Mouse (Mus musculus) lung, postnatal 0 days (tissue): ENCODE results near the gene Dynlt1b. TPM values are rescaled to one million over a fixed set of nuclear protein-coding genes. Genes with fewer than 3 reads are reported as not detected.
"Not testable (repeated sequence)": the region's sequence is repeated elsewhere in the genome, so short reads cannot be mapped to it uniquely, and the experiment has no call there.

ENCODE experiments used
- ATAC-seq: fragments of 200-750 bp; cut with Nextera tagmentation; 2 replicates; pipeline ENCODE4 v1.8.0; 2017; ENCODE audit warnings: moderate library complexity
- DNase-seq: peaks from one replicate; pipeline ENCODE4 v3.0.0-alpha.2; 2016; ENCODE audit warnings: low spot score
- H3K27ac ChIP-seq: fragments of 300-500 bp; sonication (generic); 2 replicates; pipeline ENCODE4 v1.5.1; 2014; ENCODE audit warnings: antibody characterized with exemption, mild to moderate bottlenecking, low read length, mixed read lengths
- H3K27me3 ChIP-seq: fragments of 300-500 bp; sonication (generic); replicated peaks from 2 replicates; pipeline ENCODE4 v1.6.1; 2014; ENCODE audit warnings: low read length, mixed read lengths; ENCODE audit not compliant: insufficient read depth
- H3K36me3 ChIP-seq: fragments of 300-500 bp; sonication (generic); 2 replicates; pipeline ENCODE4 v1.6.1; 2014; ENCODE audit warnings: low read length, mixed read lengths; ENCODE audit not compliant: insufficient read depth
- H3K4me1 ChIP-seq: fragments of 300-500 bp; sonication (generic); 2 replicates; pipeline ENCODE4 v1.6.1; 2014; ENCODE audit warnings: antibody characterized with exemption, low read depth, low read length, mixed read lengths; ENCODE audit not compliant: insufficient read depth
- H3K4me2 ChIP-seq: fragments of 300-500 bp; sonication (generic); replicated peaks from 2 replicates; pipeline ENCODE4 v1.6.1; 2014; ENCODE audit warnings: low read depth, mild to moderate bottlenecking, low read length, moderate library complexity, mixed read lengths
- H3K4me3 ChIP-seq: fragments of 300-500 bp; sonication (generic); 2 replicates; pipeline ENCODE4 v1.5.1; 2014; ENCODE audit warnings: low read depth, low read length
- H3K9ac ChIP-seq: fragments of 300-500 bp; sonication (generic); replicated peaks from 2 replicates; pipeline ENCODE4 v1.6.1; 2014; ENCODE audit warnings: low read depth, mild to moderate bottlenecking
- H3K9me3 ChIP-seq: fragments of 300-500 bp; sonication (generic); 2 replicates; pipeline ENCODE4 v1.6.1; 2016; ENCODE audit warnings: low read length, mixed read lengths
- whole genome bisulfite sequencing: fragments of 180-500 bp; shearing (Covaris S2); extraction: QIAGEN DNeasy Blood & Tissue Kit; methylation state at CpG from one replicate; pipeline ENCODE4 v1.1.7; 2014; 5-methylcytosine and 5-hydroxymethylcytosine counted together
- polyA plus RNA-seq: library from polyadenylated mRNA; unstranded; fragments of >200 nt; fragmentation: Nextera tagmentation; extraction: Ambion mirVana; gene quantifications from 2 replicates; pipeline ENCODE4 v1.2.1, GENCODE M21; 2015

Dynlt1b gene
- polyA plus RNA-seq, 1 experiment from 2014 or later = 571 TPM

DNA sequence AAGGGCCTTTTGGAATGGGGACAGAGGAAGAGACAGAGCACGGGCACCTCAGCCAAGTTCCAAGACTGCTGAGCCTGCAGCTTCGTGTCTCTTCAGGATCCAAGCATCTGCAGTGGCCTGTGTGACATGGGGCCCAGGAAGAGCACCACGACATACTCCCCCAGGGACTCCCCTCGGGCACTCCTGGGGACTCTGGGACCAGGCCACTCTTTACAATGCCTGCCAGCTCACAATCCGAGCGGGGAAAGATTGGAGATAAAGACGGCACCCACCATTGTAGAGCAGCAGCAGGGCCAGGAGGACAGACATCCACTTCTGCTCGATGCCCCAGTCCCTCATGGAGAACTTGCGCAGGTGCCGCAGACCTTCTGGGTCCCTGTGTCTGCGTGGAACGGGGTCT, 19.3 kb downstream of the Dynlt1b start:
- not testable (repeated sequence) for H3K9ac ChIP-seq, DNase-seq, H3K4me1 ChIP-seq, H3K27ac ChIP-seq, H3K36me3 ChIP-seq, H3K4me3 ChIP-seq, H3K27me3 ChIP-seq, ATAC-seq, H3K9me3 ChIP-seq, H3K4me2 ChIP-seq
- 87% methylated on average over 12 of the region's 12 CpGs for WGBS

DNA sequence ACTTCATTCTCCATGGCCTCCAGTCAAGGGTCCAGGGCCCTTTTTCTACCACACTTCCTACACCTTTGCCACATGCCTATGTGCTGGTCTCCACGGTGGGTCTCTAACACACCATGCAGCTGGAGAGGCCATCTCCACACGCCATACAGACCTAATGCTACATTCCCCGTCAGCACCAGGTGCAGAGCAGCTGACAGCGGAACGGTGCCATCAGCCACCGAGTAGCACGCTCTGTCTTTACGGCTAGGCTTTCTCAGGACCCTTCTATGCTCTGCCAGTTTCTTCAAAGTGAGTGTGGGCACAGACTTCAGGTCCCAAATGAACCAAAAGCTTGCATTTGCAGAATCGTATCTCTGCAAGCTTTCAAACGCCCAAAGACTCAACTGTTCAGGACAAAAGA, 21.3 kb downstream of the Dynlt1b start:
- ATAC-seq, H3K27ac ChIP-seq, H3K36me3 ChIP-seq, H3K9ac ChIP-seq, H3K4me2 ChIP-seq, H3K27me3 ChIP-seq, DNase-seq, H3K9me3 ChIP-seq, H3K4me3 ChIP-seq, H3K4me1 ChIP-seq: not testable (repeated sequence)
- WGBS = 94% methylated on average over 2 of the region's 10 CpGs

GRCm38 (mm10) chr17:6452689-6453088, 22.8 kb downstream of the Dynlt1b start:
- H3K27ac ChIP-seq, H3K9ac ChIP-seq, H3K27me3 ChIP-seq, DNase-seq, H3K4me1 ChIP-seq, H3K36me3 ChIP-seq, ATAC-seq, H3K4me3 ChIP-seq, H3K9me3 ChIP-seq, H3K4me2 ChIP-seq: not testable (repeated sequence)
- 88% methylated on average over 9 of the region's 11 CpGs for WGBS

DNA sequence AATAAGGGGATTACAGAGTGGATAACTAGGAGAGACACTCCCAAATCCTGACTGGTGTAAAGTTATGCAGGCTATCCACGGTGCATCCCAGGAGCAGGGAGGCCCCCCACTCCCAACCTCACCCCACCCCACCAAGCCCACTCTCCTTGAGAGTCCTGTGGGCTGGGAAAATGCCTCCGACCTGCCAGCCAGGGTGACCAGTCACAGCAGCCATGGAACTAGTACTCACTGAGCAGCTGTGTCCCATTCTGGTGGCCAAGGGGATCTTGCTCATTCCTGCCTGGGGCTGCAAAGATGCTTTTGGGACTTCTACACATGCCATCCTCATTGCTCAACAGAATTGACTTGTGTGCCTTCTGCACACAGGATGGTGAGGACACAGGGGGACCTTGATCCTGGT, 24.8 kb downstream of the Dynlt1b start:
- WGBS = 85% methylated on average over 2 of the region's 2 CpGs
- not testable (repeated sequence) for H3K27ac ChIP-seq, H3K4me2 ChIP-seq, ATAC-seq, H3K4me1 ChIP-seq, H3K9me3 ChIP-seq, H3K9ac ChIP-seq, H3K27me3 ChIP-seq, H3K4me3 ChIP-seq, DNase-seq, H3K36me3 ChIP-seq

DNA sequence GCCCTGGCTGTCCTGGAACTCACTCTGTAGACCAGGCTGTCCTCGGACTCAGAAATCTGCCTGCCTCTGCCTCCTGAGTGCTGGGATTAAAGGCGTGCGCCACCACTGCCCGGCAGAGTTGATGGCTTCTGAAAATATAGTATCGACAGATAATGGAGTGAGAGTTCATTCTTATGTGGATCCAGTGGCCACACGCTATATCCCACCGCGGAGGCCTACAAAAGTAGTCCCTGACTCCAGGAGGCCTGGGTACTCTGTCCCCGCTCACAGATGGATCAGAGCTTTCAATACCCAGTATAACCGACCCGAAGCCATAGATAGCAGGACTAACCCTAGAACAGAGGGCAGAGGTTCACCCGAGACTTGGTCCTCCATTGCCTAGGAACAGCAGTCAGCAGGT, 26.0 kb downstream of the Dynlt1b start:
- H3K4me1 ChIP-seq, H3K36me3 ChIP-seq, H3K9ac ChIP-seq, H3K4me2 ChIP-seq, H3K9me3 ChIP-seq, DNase-seq, H3K27me3 ChIP-seq, ATAC-seq, H3K4me3 ChIP-seq, H3K27ac ChIP-seq: not testable (repeated sequence)
- 97% methylated on average over 11 of the region's 12 CpGs for WGBS

DNA sequence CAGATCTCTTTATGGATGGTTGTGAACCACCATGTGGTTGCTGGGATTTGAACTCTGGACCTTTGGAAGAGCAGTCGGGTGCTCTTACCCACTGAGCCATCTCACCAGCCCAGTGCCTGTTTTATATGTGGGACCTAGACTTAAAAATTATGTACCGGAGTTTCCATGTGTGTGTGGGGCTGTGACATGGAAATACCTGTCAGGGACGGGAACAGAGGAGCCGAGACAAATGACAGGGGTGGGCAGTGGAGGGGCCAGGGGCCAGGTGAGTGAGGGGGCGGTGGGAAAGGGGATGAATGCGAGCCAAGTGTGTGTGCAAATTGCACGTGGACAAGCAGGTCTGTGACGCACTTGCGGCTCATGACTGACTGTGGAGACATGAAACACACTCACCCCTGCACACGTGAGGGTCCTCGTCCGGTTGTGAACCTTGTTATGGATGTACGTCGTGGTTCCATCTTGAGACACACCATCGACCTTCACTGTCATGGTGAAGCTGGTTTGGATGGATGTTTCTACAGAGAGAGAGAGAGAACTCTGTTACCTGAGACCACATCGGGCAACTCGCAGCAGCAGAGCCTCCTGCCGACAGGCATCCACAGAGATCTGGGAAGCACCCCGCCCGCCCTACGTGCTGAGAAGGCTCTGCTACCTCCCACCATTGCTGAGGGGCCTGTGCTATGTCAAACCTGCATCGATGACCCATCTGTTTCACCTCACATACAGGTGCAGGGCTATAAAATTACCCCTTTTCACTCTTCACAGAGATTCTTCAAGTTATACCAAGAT, 26.9 kb downstream of the Dynlt1b start:
- not testable (repeated sequence) for H3K36me3 ChIP-seq, H3K9me3 ChIP-seq, H3K9ac ChIP-seq, H3K4me2 ChIP-seq, H3K4me1 ChIP-seq, DNase-seq, H3K27ac ChIP-seq, H3K4me3 ChIP-seq, ATAC-seq, H3K27me3 ChIP-seq
- 91% methylated on average over 12 of the region's 22 CpGs for WGBS

DNA sequence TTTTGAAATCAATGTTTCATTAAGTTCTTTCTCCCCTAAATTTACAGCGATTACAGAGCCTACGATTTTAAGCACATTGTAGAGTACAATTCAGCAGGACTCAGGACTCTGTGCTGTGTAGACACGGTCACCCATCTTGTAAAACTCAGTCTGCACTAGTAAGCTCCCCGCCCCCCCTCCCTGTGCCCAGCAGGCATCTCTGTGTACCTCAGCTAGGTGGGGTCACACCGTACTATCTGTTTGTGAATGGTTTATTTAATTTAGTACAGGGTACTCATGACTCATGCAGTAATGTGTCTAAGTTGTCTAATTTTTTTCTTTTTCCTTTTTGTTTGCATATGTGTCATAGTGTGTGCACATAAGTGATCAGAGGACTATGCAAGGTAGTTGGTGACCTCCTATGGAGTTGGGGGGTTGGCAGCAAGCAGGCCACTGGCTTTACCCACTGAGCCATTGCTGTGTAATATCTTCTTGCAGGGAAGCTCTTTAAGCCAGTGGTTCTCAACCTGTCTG, 31.2 kb downstream of the Dynlt1b start:
- H3K4me3 ChIP-seq, H3K27ac ChIP-seq, DNase-seq, H3K9ac ChIP-seq, H3K4me2 ChIP-seq, ATAC-seq, H3K4me1 ChIP-seq, H3K27me3 ChIP-seq, H3K36me3 ChIP-seq, H3K9me3 ChIP-seq: not testable (repeated sequence)
- 95% methylated on average over 5 of the region's 5 CpGs for WGBS

- H3K27me3 ChIP-seq, H3K4me1 ChIP-seq, H3K36me3 ChIP-seq, H3K4me3 ChIP-seq, ATAC-seq, H3K9ac ChIP-seq, H3K4me2 ChIP-seq, DNase-seq, H3K9me3 ChIP-seq, H3K27ac ChIP-seq: not testable (repeated sequence)
- WGBS = 89% methylated on average over 8 of the region's 9 CpGs
Observed at GRCm38 (mm10) chr17:6465735-6466134, 35.8 kb downstream of the Dynlt1b start.
